Mouse (Mus musculus) retina, adult 2 months (tissue): ENCODE data around the gene Esm1.
A peak's percentile ranks its signal among the peaks of the same experiment; 100 is the strongest.
"Not testable (repeated sequence)": the region's sequence is repeated elsewhere in the genome, so short reads cannot be mapped to it uniquely, and the experiment has no call there.

Experiments used
- DNase-seq: peaks from one replicate; pipeline ENCODE4 v3.0.0-alpha.2; 2012; ENCODE audit warnings: low read depth, low spot score

Esm1 gene

DNA sequence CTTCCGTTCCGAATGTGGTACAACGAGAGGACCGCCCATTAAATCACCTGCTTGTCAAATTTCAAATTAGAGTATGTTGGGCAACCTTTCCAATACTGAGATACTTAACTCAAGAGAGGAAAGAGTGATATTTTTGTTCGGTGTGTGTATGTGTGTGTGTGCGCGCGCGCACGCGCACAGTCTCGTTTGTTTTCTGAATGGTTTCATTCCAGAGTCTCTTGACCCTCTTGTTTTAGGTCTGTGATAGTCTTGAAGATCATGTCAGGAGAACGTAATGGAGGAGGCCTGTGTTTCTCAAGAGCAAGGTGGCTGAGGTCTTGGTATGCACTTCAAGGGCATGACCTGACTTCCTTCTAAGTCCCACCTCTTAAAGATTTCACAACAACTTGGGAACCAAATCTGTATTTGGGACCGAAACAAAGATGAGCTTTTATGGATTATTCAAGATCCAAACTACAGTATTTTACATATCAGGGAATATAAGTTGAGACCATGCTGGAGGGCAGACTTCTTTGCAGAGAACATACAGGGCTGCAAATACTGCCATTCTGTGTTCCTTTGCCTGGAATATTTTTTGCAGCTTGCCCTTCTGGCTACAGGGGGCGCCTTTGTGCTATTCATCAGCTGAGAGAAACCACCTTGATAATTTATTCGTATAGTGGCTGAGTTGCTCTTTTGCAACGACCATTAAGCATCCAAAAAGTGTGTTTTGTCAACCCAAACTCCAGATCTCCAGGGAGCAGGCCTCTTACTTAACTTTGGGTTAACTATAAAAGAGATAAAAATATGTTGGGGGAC lies 18.4 kb downstream of the Esm1 start:
- no peak for DNase-seq

DNA sequence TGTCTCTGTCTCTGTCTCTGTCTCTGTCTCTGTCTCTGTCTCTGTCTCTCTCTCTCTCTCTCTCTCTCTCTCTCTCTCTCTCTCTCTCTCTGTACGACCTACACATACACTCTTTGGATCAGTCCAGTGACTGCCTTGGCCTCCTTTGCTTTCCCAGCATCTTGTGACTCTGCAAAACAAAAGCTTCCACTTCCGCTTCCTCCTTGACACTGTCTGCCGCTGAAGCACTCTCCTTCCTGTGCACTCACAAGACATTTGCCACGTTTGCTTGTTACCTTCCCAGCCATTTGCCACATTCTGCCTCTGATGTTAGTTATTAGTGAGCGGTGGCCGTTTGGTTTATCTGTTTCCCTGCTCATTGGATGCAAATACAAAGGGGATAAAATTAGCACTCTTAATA lies 32.7 kb downstream of the Esm1 start:
- no peak for DNase-seq

DNA sequence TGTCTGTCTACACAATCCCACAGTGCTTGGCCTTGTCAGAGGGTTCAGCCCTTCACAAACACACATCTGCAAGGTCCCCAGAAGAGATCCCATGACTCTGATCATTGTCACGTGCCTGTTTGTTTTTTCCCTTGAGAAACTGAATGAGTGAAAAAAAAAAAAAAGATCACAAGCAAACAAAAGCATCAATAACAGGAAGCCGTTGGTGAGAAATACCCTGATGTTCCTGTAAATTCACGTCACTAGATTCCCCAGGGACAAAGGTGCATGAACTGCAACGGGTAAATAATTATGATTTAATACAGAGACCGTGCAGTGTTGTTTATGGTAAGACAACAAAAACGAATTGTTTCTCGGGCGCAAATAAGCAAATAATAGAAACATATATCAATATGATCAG lies 35.6 kb downstream of the Esm1 start:
- DNase-seq = no peak

DNA sequence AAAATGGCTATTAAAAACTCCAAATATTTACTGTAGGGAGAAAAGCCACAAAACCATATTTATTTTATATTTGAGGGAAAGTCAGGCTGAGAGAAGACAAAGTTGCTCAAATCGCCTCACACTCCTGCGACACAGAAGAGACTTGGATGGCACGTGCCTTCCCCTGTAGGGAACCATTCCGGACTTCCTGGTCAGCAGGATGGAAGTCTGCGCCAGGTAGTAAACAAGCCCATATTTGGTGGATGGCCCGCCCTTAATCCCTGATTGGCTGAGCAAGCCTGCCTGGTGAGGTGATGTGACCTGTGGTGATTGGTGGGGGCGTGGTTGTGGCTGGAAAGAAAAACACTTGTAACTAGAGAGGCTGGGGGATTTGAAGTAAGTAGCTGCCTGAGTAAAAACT lies 43.1 kb downstream of the Esm1 start:
- DNase-seq = not testable (repeated sequence)

DNA sequence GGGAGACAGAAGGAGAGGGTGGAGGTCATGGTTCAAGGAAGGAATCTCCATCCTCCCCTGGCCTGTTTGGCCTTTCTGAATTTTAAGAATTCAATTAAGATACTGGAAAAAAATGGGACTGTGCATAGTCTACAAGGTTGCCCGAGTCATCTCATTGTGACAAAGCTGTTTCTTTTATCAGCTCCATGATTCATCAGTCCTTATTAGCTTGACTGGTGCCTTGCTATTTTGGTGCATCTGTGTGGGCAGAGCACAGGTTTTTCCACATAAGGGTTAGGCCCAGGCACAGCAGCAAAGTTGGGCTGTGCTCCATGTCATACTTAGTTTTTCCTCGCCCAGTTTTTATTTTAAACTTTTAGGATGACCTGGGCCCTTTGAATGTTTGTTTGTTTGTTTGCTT lies 47.3 kb downstream of the Esm1 start:
- no peak for DNase-seq

DNA sequence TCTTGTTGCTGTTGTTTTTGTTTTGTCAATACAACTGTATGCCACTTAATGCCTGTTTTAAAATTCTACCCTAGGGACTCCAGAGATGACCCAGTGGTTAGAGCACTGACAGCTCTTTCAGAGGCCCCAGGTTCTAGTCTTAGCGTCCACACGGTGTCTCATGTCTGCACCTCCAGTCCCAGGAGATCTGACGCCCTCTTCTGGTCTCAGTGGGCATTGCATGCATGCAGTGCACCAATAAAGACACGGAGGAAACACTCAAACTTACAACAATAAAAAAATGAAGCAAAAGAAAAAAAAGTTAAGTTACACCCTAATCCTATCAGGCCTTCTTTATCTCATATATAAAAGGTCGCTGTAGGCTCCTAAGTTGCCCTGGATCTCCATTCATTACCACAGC lies 47.7 kb downstream of the Esm1 start:
- no peak for DNase-seq

DNA sequence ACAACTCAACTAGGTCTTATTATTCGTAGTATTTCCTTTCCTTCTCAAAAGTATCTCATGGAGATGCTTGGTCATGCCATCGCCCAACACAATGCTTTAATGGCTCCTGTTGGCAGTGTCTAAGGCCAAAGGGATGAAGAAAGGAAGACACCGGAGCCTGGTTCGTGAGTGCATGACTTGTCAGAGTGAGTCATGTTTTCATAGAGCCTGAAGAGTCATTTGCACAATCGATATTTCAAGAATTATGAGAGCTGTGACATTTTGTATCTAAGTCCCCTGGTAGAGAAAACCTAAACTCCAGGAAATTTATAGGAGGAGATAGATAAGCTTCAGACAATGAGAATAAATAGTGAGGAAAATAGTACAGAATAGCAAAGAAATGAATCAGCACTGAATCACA lies 49.8 kb downstream of the Esm1 start:
- DNase-seq = no peak

DNA sequence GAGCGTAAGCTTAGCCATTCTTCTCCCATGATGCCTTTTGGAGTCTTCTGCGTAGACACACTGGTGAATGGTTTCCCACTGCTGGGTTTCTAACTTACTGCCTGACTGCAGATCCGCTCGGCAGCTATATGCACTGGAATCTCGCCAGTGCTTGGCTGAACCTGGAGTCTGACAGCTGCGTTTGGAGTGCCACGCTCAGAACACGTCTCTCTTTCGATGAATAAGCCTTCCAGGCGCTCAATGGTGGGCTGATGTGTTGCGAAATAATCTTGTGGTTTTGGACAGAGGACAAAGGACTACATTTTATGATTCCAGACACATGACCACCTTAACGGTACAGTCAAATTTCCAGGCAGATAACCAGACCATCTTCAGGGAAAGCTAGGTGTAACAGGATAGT lies 53.4 kb downstream of the Esm1 start:
- DNase-seq = no peak

DNA sequence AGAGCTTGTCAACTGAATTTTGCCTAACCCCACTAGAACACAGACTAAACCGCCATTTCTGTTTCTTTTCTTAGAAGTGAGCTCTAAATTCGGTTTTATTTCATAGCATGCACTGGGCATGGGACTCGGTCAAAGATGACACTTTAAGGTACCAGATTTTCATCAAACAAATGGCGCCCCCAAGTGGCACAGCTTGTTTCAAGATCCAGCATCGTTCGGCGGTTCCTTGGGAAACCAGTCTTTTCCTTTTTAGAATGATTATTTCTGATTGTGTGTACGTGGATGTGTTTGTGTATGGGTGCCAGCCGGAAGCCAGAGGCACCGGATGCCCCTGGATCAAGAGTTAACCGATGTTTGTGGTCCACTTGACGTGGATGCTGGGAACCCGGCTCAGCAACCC lies 55.8 kb downstream of the Esm1 start:
- DNase-seq = no peak

DNA sequence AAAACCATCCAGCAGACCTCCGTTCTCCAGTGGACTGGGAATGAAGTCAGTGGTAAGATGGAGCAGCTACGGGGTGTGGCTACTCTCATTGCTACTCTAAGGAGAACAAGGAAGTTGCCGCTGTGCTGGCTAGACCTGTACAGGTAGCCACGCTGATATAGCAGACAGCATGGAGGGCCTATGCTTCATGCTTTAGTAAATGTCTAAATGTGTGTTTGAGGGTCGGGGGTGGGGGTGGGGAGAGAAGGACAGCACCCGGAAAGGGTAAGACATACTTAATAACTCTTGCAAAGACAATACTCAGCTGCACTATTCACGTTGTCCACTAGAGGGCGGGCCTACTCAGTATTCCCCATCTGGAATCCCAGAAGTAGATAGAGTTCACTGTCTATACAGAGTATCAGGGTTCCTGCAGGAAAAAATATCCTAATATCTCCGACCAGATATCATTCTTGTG lies 57.1 kb downstream of the Esm1 start:
- peak; percentile 56 for DNase-seq

DNA sequence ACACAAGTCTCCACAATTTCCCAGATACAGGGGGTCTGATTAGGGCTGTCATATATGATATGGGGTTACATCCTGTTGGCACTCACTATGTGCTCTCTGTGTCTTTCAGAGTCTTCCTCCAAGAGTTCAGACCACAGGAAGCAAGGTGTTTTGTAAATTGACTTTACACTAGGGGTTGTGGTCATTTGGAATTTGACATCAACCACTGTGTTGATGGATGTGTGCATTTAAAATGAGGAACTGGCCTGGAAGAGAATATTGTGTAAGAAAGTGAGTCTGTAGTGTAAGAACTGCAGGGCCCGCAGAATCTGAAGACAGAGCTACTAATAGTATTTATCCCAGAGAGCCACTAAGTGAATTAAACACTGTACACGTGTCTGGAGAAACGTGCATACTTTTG lies 57.7 kb downstream of the Esm1 start:
- no peak for DNase-seq
